Mouse (Mus musculus) CH12.LX (cell line): ENCODE measurements around the gene Cabcoco1. TPM values are rescaled to one million over a fixed set of nuclear protein-coding genes. Genes with fewer than 3 reads are reported as not detected.

Experiments
- DNase-seq: peaks from one replicate; pipeline ENCODE4 v3.0.0-alpha.2; 2013; ENCODE audit errors: extremely low read depth
- H3K27ac ChIP-seq: 2 replicates; pipeline ENCODE4 v1.5.1; 2012; ENCODE audit warnings: low read depth, mild to moderate bottlenecking, control low read depth, moderate library complexity; ENCODE audit not compliant: insufficient read depth
- H3K27me3 ChIP-seq: replicated peaks from 2 replicates; pipeline ENCODE3; 2012; ENCODE audit warnings: inconsistent platforms
- H3K36me3 ChIP-seq, 2 experiments: replicated peaks in 1 of 2; 2 replicates each; pipeline versions ENCODE3 to v1.6.1; 2012; ENCODE audit warnings: inconsistent platforms in 1 of 2, low read length in 1 of 2, mild to moderate bottlenecking in 1 of 2, mixed read lengths in 1 of 2, moderate library complexity in 1 of 2; ENCODE audit not compliant: control insufficient read depth in 1 of 2, insufficient read depth in 1 of 2
- H3K4me1 ChIP-seq, 2 experiments: 2 replicates each; pipeline ENCODE4 v1.6.1; 2012; ENCODE audit warnings: inconsistent platforms in 1 of 2, moderate library complexity in 1 of 2; ENCODE audit not compliant: insufficient read depth in 2 of 2, control insufficient read depth in 1 of 2
- H3K4me2 ChIP-seq: 2 replicates; pipeline ENCODE4 v1.6.1; 2012; ENCODE audit warnings: low read depth, mild to moderate bottlenecking, control low read depth; ENCODE audit not compliant: poor library complexity, insufficient read depth, severe bottlenecking
- H3K4me3 ChIP-seq, 3 experiments: fragments of 150-350 bp in 1 of 3; sonication (generic) in 1 of 3; replicated peaks in 1 of 3; 2 replicates each; pipeline versions ENCODE3 to v1.5.1; 2011 to 2012; ENCODE audit warnings: low read depth in 2 of 3, low read length in 2 of 3, mild to moderate bottlenecking in 2 of 3, moderate library complexity in 2 of 3, control low read depth in 1 of 3, improper control_type of control experiment in 1 of 3, inconsistent platforms in 1 of 3, mixed read lengths in 1 of 3; ENCODE audit not compliant: poor library complexity in 1 of 3
- H3K79me2 ChIP-seq: replicated peaks from 2 replicates; pipeline ENCODE4 v1.6.1; 2012; ENCODE audit warnings: mild to moderate bottlenecking, moderate library complexity; ENCODE audit not compliant: control insufficient read depth, poor library complexity, insufficient read depth, severe bottlenecking; ENCODE audit errors: extremely low read depth
- H3K9ac ChIP-seq: 2 replicates; pipeline ENCODE4 v1.6.1; 2012; ENCODE audit warnings: low read depth, mild to moderate bottlenecking, control low read depth, moderate library complexity; ENCODE audit not compliant: insufficient read depth
- H3K9me3 ChIP-seq: replicated peaks from 2 replicates; pipeline ENCODE3; 2012; ENCODE audit warnings: low read length, inconsistent platforms, mixed read lengths
- CHD1 ChIP-seq: IDR thresholded peaks from 2 replicates; pipeline ENCODE4 v1.6.1; 2012; ENCODE audit warnings: low read depth, low read length, improper control_type of control experiment, inconsistent platforms
- CHD2 ChIP-seq: IDR thresholded peaks from 2 replicates; pipeline ENCODE4 v1.6.1; 2011; ENCODE audit warnings: low read length, improper control_type of control experiment
- CTCF ChIP-seq, 2 experiments: IDR thresholded peaks in 1 of 2; conservative IDR thresholded peaks in 1 of 2; 2 replicates each; pipeline ENCODE4 v1.5.1; 2011 to 2012; ENCODE audit warnings: low read depth in 2 of 2, low read length in 2 of 2, improper control_type of control experiment in 1 of 2, inconsistent platforms in 1 of 2, mild to moderate bottlenecking in 1 of 2, moderate library complexity in 1 of 2
- GABPA ChIP-seq: IDR thresholded peaks from 2 replicates; pipeline ENCODE4 v1.6.1; 2012; ENCODE audit warnings: low read depth, low read length, improper control_type of control experiment, inconsistent platforms; ENCODE audit not compliant: insufficient replicate concordance
- HCFC1 ChIP-seq: IDR thresholded peaks from 2 replicates; pipeline ENCODE4 v1.6.1; 2012; ENCODE audit warnings: low read depth, mild to moderate bottlenecking, inconsistent platforms, low read length, improper control_type of control experiment
- IRF4 ChIP-seq: IDR thresholded peaks from 2 replicates; pipeline ENCODE4 v1.6.1; 2014; ENCODE audit warnings: low read depth, mild to moderate bottlenecking, inconsistent platforms, low read length, improper control_type of control experiment
- KAT2A ChIP-seq: IDR thresholded peaks from 2 replicates; pipeline ENCODE4 v1.6.1; 2012; ENCODE audit warnings: low read length, improper control_type of control experiment, inconsistent platforms; ENCODE audit not compliant: insufficient replicate concordance
- MAX ChIP-seq: IDR thresholded peaks from 2 replicates; pipeline ENCODE4 v1.6.1; 2011; ENCODE audit warnings: low read length, improper control_type of control experiment
- MAZ ChIP-seq: IDR thresholded peaks from 2 replicates; pipeline ENCODE4 v1.6.1; 2012; ENCODE audit warnings: low read depth, mild to moderate bottlenecking, inconsistent platforms, low read length, improper control_type of control experiment, moderate library complexity
- MXI1 ChIP-seq: IDR thresholded peaks from 2 replicates; pipeline ENCODE4 v1.6.1; 2011; ENCODE audit warnings: mild to moderate bottlenecking, low read depth, low read length, improper control_type of control experiment
- MYC ChIP-seq: IDR thresholded peaks from 2 replicates; pipeline ENCODE4 v1.6.1; 2011; ENCODE audit warnings: low read depth, mild to moderate bottlenecking, improper control_type of control experiment, low read length
- RAD21 ChIP-seq: IDR thresholded peaks from 2 replicates; pipeline ENCODE4 v1.6.1; 2011; ENCODE audit warnings: low read depth, mild to moderate bottlenecking, low read length, improper control_type of control experiment, moderate library complexity
- RCOR1 ChIP-seq: conservative IDR thresholded peaks from 2 replicates; pipeline ENCODE4 v1.6.1; 2012; ENCODE audit warnings: low read depth, mild to moderate bottlenecking, inconsistent platforms, low read length, improper control_type of control experiment
- SIN3A ChIP-seq: IDR thresholded peaks from 2 replicates; pipeline ENCODE4 v1.6.1; 2012; ENCODE audit warnings: low read length, improper control_type of control experiment, inconsistent platforms
- SMC3 ChIP-seq: IDR thresholded peaks from 2 replicates; pipeline ENCODE4 v1.6.1; 2011; ENCODE audit warnings: low read depth, low read length, improper control_type of control experiment
- ZC3H11A ChIP-seq: IDR thresholded peaks from 2 replicates; pipeline ENCODE4 v1.6.1; 2012; ENCODE audit warnings: low read depth, mild to moderate bottlenecking, inconsistent platforms, low read length, improper control_type of control experiment
- ZKSCAN1 ChIP-seq: IDR thresholded peaks from 2 replicates; pipeline ENCODE4 v1.6.1; 2012; ENCODE audit warnings: low read depth, inconsistent platforms, low read length, improper control_type of control experiment, borderline replicate concordance
- dilution Hi-C: fragments of 300-500 bp; cut with MboI; formaldehyde crosslinking; loops from 2 replicates; pipeline ENCODE4 v1.14.3; 2020; ENCODE audit warnings: low sequenced_read_pairs; ENCODE audit not compliant: extremely low pct_unique_long_range_greater_than_20kb, extremely low pct_ligation_motif_present
- in situ Hi-C: fragments of 300-500 bp; cut with MboI; formaldehyde crosslinking; loops from 3 replicates; pipeline ENCODE4 v1.14.3; 2019; ENCODE audit warnings: low sequenced_read_pairs, low pct_ligation_motif_present, low pct_unique_long_range_greater_than_20kb, mixed read lengths
- polyA plus RNA-seq: library from polyadenylated mRNA; unstranded; fragments of >175 nt; gene quantifications from 2 replicates; pipeline ENCODE4 v1.2.1, GENCODE M21; 2012; ENCODE audit warnings: low read depth; ENCODE audit not compliant: insufficient read length
- total RNA-seq, 2 experiments: library from RNA; depleted of rRNA; stranded (reverse); fragments of 300-350 nt in 1 of 2; fragments of >200 nt in 1 of 2; gene quantifications; 2 replicates each; pipeline ENCODE4 v1.2.3; 2012 to 2014

The Cabcoco1 gene
- total and polyA plus RNA-seq, 3 experiments: 0.72 to 2.4 (median 0.90) TPM

- H3K9ac ChIP-seq: no peak overlapping the region
- no peaks in the 10 kb centered on the region for H3K79me2 ChIP-seq
- H3K27me3 ChIP-seq: no peaks in the 10 kb centered on the region
- no peaks in the 10 kb centered on the region for H3K36me3 ChIP-seq
- TF ChIP-seq MAX (no peak), ZC3H11A (no peak), SIN3A (no peak), MXI1 (no peak), MYC (no peak), RCOR1 (no peak)
- DNase-seq: no peak
- no peak overlapping the region for H3K4me3 ChIP-seq
- peaks cover 4% of the 10 kb centered on the region for H3K9me3 ChIP-seq
- dilution Hi-C loops (no loop called here), in situ Hi-C loops (no loop called here)
- no peak overlapping the region for H3K4me2 ChIP-seq
- H3K4me1 ChIP-seq: peaks cover 7 to 40% of the 10 kb centered on the region in 2 experiments
- H3K27ac ChIP-seq: no peak overlapping the region
Measured at GRCm38 (mm10) chr10:68457019-68457418, 84.7 kb downstream of the Cabcoco1 start.

- Histone ChIP-seq H3K9ac (no peak overlapping the region), H3K4me3 (no peak overlapping the region), H3K9me3 (peaks cover 4% of the 10 kb centered on the region), H3K79me2 (no peaks in the 10 kb centered on the region), H3K27ac (no peak overlapping the region), H3K4me1 (peaks cover 2 to 29% of the 10 kb centered on the region in 2 experiments; a peak in 3 of 4 replicates), H3K27me3 (no peaks in the 10 kb centered on the region), H3K36me3 (no peaks in the 10 kb centered on the region), H3K4me2 (no peak overlapping the region)
- in situ Hi-C loops (no loop called here), dilution Hi-C loops (no loop called here)
- no peak for DNase-seq
- TF ChIP-seq RAD21 (peak; percentile 53), HCFC1 (no peak), CTCF (conservative IDR thresholded peaks at IDR 0.05 in 1 of 2, IDR thresholded peaks at IDR 0.05 in 1 of 2; ENCODE audit: low read depth in 2 of 2, low read length in 2 of 2) (peak; percentile 31 to 55; a peak in 2 of 4 replicates), SMC3 (peak; percentile 49), GABPA (no peak), MAZ (no peak), CHD2 (no peak), KAT2A (no peak)
Measured at GRCm38 (mm10) chr10:68454541-68454940, 87.2 kb downstream of the Cabcoco1 start.

GRCm38 (mm10) chr10:68446797-68447125 lies 94.9 kb downstream of the Cabcoco1 start:
- H3K36me3 ChIP-seq: no peaks in the 10 kb centered on the region
- peak overlapping the region; percentile 82 for H3K4me2 ChIP-seq
- no peaks in the 10 kb centered on the region for H3K27me3 ChIP-seq
- H3K79me2 ChIP-seq: no peaks in the 10 kb centered on the region
- peaks cover 8 to 43% of the 10 kb centered on the region in 2 experiments for H3K4me1 ChIP-seq
- dilution Hi-C loops (no loop called here), in situ Hi-C loops (no loop called here)
- peak overlapping the region; percentile 91 for H3K9ac ChIP-seq
- H3K9me3 ChIP-seq: no peaks in the 10 kb centered on the region
- TF ChIP-seq IRF4 (peak; percentile 40; the same call in 1 of the 2 replicates), CHD1 (peak; percentile 93), ZKSCAN1 (no peak)
- H3K4me3 ChIP-seq: no peak overlapping the region
- H3K27ac ChIP-seq: peak overlapping the region; percentile 94
- DNase-seq: no peak
